25 mouse cellular contexts compared by ENCODE assay signal in the genomic region with DNA sequence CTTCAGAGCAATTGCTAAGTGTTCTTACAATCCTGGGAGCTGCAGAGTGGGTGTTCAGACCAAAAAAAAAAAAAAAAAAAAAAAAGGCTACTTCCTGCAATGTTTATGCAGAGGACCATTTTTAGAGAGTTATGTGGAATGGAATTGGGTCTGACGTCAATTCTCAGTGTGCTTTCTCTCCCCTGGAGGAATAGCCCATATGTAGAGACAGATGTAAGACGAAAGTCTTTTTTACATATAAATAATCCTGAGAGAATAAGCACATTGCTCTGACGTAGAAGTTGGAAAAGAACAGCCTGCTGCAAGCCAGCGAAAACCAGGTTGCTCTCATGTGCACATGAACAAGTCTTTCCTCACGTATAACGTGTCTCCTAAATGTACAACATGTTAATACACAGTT. TPM values are rescaled to one million over a fixed set of nuclear protein-coding genes. Genes with fewer than 3 reads are reported as not detected.
A peak's percentile ranks its signal among the peaks of the same experiment; 100 is the strongest.
DNase-seq lines count a peak whose midpoint lies in the region; ATAC-seq and TF ChIP-seq lines count a peak whose summit lies in the region.
"Had no signal": no experiment of that assay in that cellular context is flagged by ENCODE, and none has a peak within 500 bp of the region (broad histone marks: within the 10 kb centered on the region; RNA-seq: fewer than 3 reads in every experiment).

No protein-coding gene starts in this region.

- ATAC-seq in stomach, postnatal 0 days (ENCODE audit: low FRiP score, low TSS enrichment), result peak; percentile 54; the same call in 1 of the 2 replicates
- no peak for ATAC-seq in midbrain, embryonic 11.5 days (ENCODE audit: low FRiP score)
- ATAC-seq: forebrain, embryonic 16.5 days; intestine, postnatal 0 days; midbrain, embryonic 15.5 days had no signal

- TF ChIP-seq CTCF in stomach, postnatal 0 days (IDR thresholded peaks at IDR 0.05; ENCODE audit: low read depth), result no peak

- DNase-seq in layer of hippocampus, adult 9-11 months, result peak; percentile 47
- no peak for DNase-seq in layer of hippocampus, adult 9-10 months (ENCODE audit: low spot score)
- DNase-seq in right cerebral cortex, adult 18-20 months, result peak; percentile 49
- no peak for DNase-seq in right cerebral cortex, postnatal 14 days
- DNase-seq in left cerebral cortex, adult 9 months (ENCODE audit: low spot score in 2 of 2), result peak; percentile 32 to 56
- no peak for DNase-seq in stomach, postnatal 0 days (ENCODE audit: low spot score)
- DNase-seq in adrenal gland, postnatal 10 days, result no peak
- no peak for DNase-seq in midbrain, embryonic 11.5 days (ENCODE audit: low spot score, missing footprints)
- DNase-seq: adrenal gland, adult 2 months; cerebellum, adult 8-10 months; gastrocnemius, postnatal 14 days; heart, adult 11 months; heart, postnatal 10 days; kidney, postnatal 36 days; lung, postnatal 4 days; retina, postnatal 1 day; thymus, postnatal 25 days had no signal

- H3K9ac ChIP-seq in stomach, postnatal 0 days (ENCODE audit: low read length), result no peak overlapping the region
- no peak overlapping the region for H3K9ac ChIP-seq in midbrain, embryonic 11.5 days (ENCODE audit: low read length)
- H3K9ac ChIP-seq: heart, embryonic 12.5 days; kidney, embryonic 15.5 days; midbrain, embryonic 15.5 days; neural tube, embryonic 13.5 days had no signal

- no peak overlapping the region for H3K4me3 ChIP-seq in stomach, postnatal 0 days (ENCODE audit: low read depth, low read length)
- no peak overlapping the region for H3K4me3 ChIP-seq in midbrain, embryonic 11.5 days (ENCODE audit: low read depth, low read length)
- H3K4me3 ChIP-seq: heart, embryonic 12.5 days; hindbrain, embryonic 10.5 days; kidney, embryonic 15.5 days; limb, embryonic 10.5 days; midbrain, embryonic 15.5 days; neural tube, embryonic 13.5 days had no signal

- TF ChIP-seq EP300 in stomach, postnatal 0 days (optimal IDR thresholded peaks at IDR 0.05), result no peak

- no peaks in the 10 kb centered on the region for H3K9me3 ChIP-seq in stomach, postnatal 0 days (ENCODE audit: control insufficient read depth, low read length)
- no peaks in the 10 kb centered on the region for H3K9me3 ChIP-seq in midbrain, embryonic 11.5 days (ENCODE audit: control insufficient read depth, low read length)
- H3K9me3 ChIP-seq: heart, embryonic 12.5 days; hindbrain, embryonic 10.5 days; kidney, embryonic 15.5 days; limb, embryonic 10.5 days; midbrain, embryonic 15.5 days; neural tube, embryonic 13.5 days had no signal

- H3K27me3 ChIP-seq in stomach, postnatal 0 days (ENCODE audit: control insufficient read depth, insufficient read depth, low read length), result no peaks in the 10 kb centered on the region
- H3K27me3 ChIP-seq in midbrain, embryonic 11.5 days (ENCODE audit: control insufficient read depth, insufficient read depth, low read length), result no peaks in the 10 kb centered on the region
- H3K27me3 ChIP-seq: heart, embryonic 12.5 days; kidney, embryonic 15.5 days; midbrain, embryonic 15.5 days; neural tube, embryonic 13.5 days had no signal

- peaks cover 8% of the 10 kb centered on the region for H3K36me3 ChIP-seq in stomach, postnatal 0 days (ENCODE audit: control insufficient read depth, insufficient read depth, low read length)
- H3K36me3 ChIP-seq in midbrain, embryonic 11.5 days (ENCODE audit: control insufficient read depth, insufficient read depth, low read length), result no peaks in the 10 kb centered on the region; the same call in 1 of the 2 replicates

- H3K27ac ChIP-seq in stomach, postnatal 0 days (replicated peaks), result no peak overlapping the region; the same call in 1 of the 2 replicates
- H3K27ac ChIP-seq in midbrain, embryonic 11.5 days (ENCODE audit: low read depth, low read length), result no peak overlapping the region
- H3K27ac ChIP-seq: hindbrain, embryonic 10.5 days; kidney, embryonic 15.5 days; limb, embryonic 10.5 days; midbrain, embryonic 15.5 days; neural tube, embryonic 13.5 days had no signal

- H3K4me2 ChIP-seq in stomach, postnatal 0 days (replicated peaks; ENCODE audit: low read depth), result no peak overlapping the region
- H3K4me2 ChIP-seq in midbrain, embryonic 11.5 days, result no peak overlapping the region
- H3K4me2 ChIP-seq: heart, embryonic 12.5 days; kidney, embryonic 15.5 days; midbrain, embryonic 15.5 days; neural tube, embryonic 13.5 days had no signal

- 75% methylated on average over 6 of the region's 6 CpGs for WGBS in stomach, postnatal 0 days
- 93% methylated on average over 6 of the region's 6 CpGs for WGBS in midbrain, embryonic 11.5 days

- no peaks in the 10 kb centered on the region for H3K4me1 ChIP-seq in stomach, postnatal 0 days (replicated peaks; ENCODE audit: control insufficient read depth, insufficient read depth)
- no peaks in the 10 kb centered on the region for H3K4me1 ChIP-seq in midbrain, embryonic 11.5 days (ENCODE audit: control insufficient read depth, insufficient read depth, low read length)
- H3K4me1 ChIP-seq: heart, embryonic 12.5 days; hindbrain, embryonic 10.5 days; kidney, embryonic 15.5 days; limb, embryonic 10.5 days; midbrain, embryonic 15.5 days; neural tube, embryonic 13.5 days had no signal

RNA-seq across cellular contexts. Expression of gene Ppp2r1b, which starts 25.4 kb away (rescaled TPM):
- 32.6 and 33.2 TPM in 2 replicates for polyA plus RNA-seq in stomach, postnatal 0 days (2015; fragmentation: Nextera tagmentation; extraction: Ambion mirVana)
- total RNA-seq in adrenal gland, postnatal 10 days (2021), result 10 to 100 TPM; 35.1 to 36.5 TPM
- polyA plus RNA-seq in midbrain, embryonic 11.5 days (2014; fragmentation: Nextera tagmentation; extraction: Ambion mirVana), result 114 and 126 TPM in 2 replicates

RNA-seq across cellular contexts. Expression of gene 1110032A03Rik, which starts 44.4 kb away (rescaled TPM):
- polyA plus RNA-seq in stomach, postnatal 0 days (2015; fragmentation: Nextera tagmentation; extraction: Ambion mirVana), result 36.8 and 41.3 TPM in 2 replicates
- 10 to 100 TPM; 31.2 to 32.2 TPM for total RNA-seq in adrenal gland, postnatal 10 days (2021)
- 37.2 and 37.7 TPM in 2 replicates for polyA plus RNA-seq in midbrain, embryonic 11.5 days (2014; fragmentation: Nextera tagmentation; extraction: Ambion mirVana)

RNA-seq across cellular contexts. Expression of gene Alg9, which starts 44.9 kb away (rescaled TPM):
- 19.7 and 19.8 TPM in 2 replicates for polyA plus RNA-seq in stomach, postnatal 0 days (2015; fragmentation: Nextera tagmentation; extraction: Ambion mirVana)
- total RNA-seq in adrenal gland, postnatal 10 days (2021), result 10 to 100 TPM; 27.9 to 28.0 TPM
- polyA plus RNA-seq in midbrain, embryonic 11.5 days (2014; fragmentation: Nextera tagmentation; extraction: Ambion mirVana), result 34.1 and 34.4 TPM in 2 replicates

RNA-seq across cellular contexts. Expression of gene Fdxacb1, which starts 51.7 kb away (rescaled TPM):
- 7.2 and 8.3 TPM in 2 replicates for polyA plus RNA-seq in stomach, postnatal 0 days (2015; fragmentation: Nextera tagmentation; extraction: Ambion mirVana)
- 1 to 10 TPM; 4.6 to 7.8 TPM for total RNA-seq in adrenal gland, postnatal 10 days (2021)
- 11.4 and 12.0 TPM in 2 replicates for polyA plus RNA-seq in midbrain, embryonic 11.5 days (2014; fragmentation: Nextera tagmentation; extraction: Ambion mirVana)

Comparison
In these comparisons a context has a peak if more than half of its experiments do, and no peak if none do; other contexts are left out.
1. DNase-seq: peak in layer of hippocampus, adult 9-11 months (single experiment), right cerebral cortex, adult 18-20 months (single experiment) and left cerebral cortex, adult 9 months (2 of 2); none in layer of hippocampus, adult 9-10 months (single experiment), right cerebral cortex, postnatal 14 days (single experiment), stomach, postnatal 0 days (single experiment), adrenal gland, postnatal 10 days (single experiment) and midbrain, embryonic 11.5 days (single experiment).